Mouse (Mus musculus): ENCODE results near the gene Gm42688.

DNA sequence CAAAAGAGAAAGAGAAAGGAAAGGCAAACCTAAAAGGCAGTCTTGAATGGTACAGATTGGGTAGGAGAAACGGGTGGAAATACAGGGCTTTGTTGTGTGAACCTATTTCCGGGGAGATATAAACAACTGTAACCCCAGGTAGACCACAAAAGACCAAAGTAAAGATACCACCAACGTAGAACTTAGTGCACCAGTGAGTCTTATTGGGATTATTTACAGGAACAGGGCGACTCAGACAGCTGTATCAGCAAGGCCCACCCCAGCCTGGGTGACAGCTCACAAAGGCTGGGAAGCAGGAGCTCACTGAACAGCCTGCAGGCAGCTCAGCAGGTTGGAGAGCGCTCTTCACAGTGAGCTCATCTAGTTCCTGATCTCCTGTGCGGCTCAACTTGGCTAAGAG, 5.4 kb upstream of the Gm42688 start:
- TF ChIP-seq CTCF (conservative IDR thresholded peaks at IDR 0.05; ENCODE audit: low read length), result no peak
- no peak for TF ChIP-seq POU5F1 (IDR thresholded peaks at IDR 0.05; ENCODE audit: borderline replicate concordance, low read length)
- TF ChIP-seq NANOG (IDR thresholded peaks at IDR 0.05; ENCODE audit: borderline replicate concordance, low read length), result no peak
